Mouse (Mus musculus): Measurements from ENCODE around the gene Nectin2. TPM values are rescaled to one million over a fixed set of nuclear protein-coding genes. Genes with fewer than 3 reads are reported as not detected.

The Nectin2 gene
- polyA plus RNA-seq, 1 experiment, result 11.4 TPM

GRCm38 (mm10) chr7:19779903-19780302, 29.6 kb upstream of the Nectin2 start:
- Histone ChIP-seq H3K27me3 (ENCODE audit: control insufficient read depth, insufficient read depth, low read length) (no peaks in the 10 kb centered on the region), H3K4me1 (replicated peaks; ENCODE audit: control insufficient read depth, insufficient read depth, low read length) (no peaks in the 10 kb centered on the region), H3K36me3 (ENCODE audit: control insufficient read depth, insufficient read depth, low read length) (no peaks in the 10 kb centered on the region), H3K4me3 (ENCODE audit: control insufficient read depth, insufficient read depth, low read length) (no peak overlapping the region), H3K27ac (ENCODE audit: control insufficient read depth, insufficient read depth, low read length) (no peak overlapping the region)
- 93% methylated on average over 4 of the region's 4 CpGs for WGBS
- TF ChIP-seq CTCF (IDR thresholded peaks at IDR 0.05; ENCODE audit: borderline replicate concordance, control insufficient read depth, extremely low read depth, insufficient read depth, low read length, poor library complexity) (no peak), POLR2A (IDR thresholded peaks at IDR 0.05; ENCODE audit: control insufficient read depth, extremely low read depth, insufficient read depth, low read length, poor library complexity) (no peak)
- DNase-seq, result no peak

GRCm38 (mm10) chr7:19778645-19779044, 28.4 kb upstream of the Nectin2 start:
- WGBS, result 84% methylated on average over 8 of the region's 8 CpGs
- Histone ChIP-seq H3K4me1 (replicated peaks; ENCODE audit: control insufficient read depth, insufficient read depth, low read length) (no peaks in the 10 kb centered on the region), H3K36me3 (ENCODE audit: control insufficient read depth, insufficient read depth, low read length) (no peaks in the 10 kb centered on the region), H3K4me3 (ENCODE audit: control insufficient read depth, insufficient read depth, low read length) (no peak overlapping the region), H3K27ac (ENCODE audit: control insufficient read depth, insufficient read depth, low read length) (no peak overlapping the region), H3K27me3 (ENCODE audit: control insufficient read depth, insufficient read depth, low read length) (no peaks in the 10 kb centered on the region)
- TF ChIP-seq POLR2A (IDR thresholded peaks at IDR 0.05; ENCODE audit: control insufficient read depth, extremely low read depth, insufficient read depth, low read length, poor library complexity) (no peak), CTCF (IDR thresholded peaks at IDR 0.05; ENCODE audit: borderline replicate concordance, control insufficient read depth, extremely low read depth, insufficient read depth, low read length, poor library complexity) (no peak)
- DNase-seq, result no peak

- no peak for DNase-seq
- TF ChIP-seq CTCF (IDR thresholded peaks at IDR 0.05; ENCODE audit: borderline replicate concordance, control insufficient read depth, extremely low read depth, insufficient read depth, low read length, poor library complexity) (no peak), POLR2A (IDR thresholded peaks at IDR 0.05; ENCODE audit: control insufficient read depth, extremely low read depth, insufficient read depth, low read length, poor library complexity) (no peak)
- H3K27me3 ChIP-seq (ENCODE audit: control insufficient read depth, insufficient read depth, low read length), result no peaks in the 10 kb centered on the region
Observed at GRCm38 (mm10) chr7:19777049-19777723, 26.9 kb upstream of the Nectin2 start.

GRCm38 (mm10) chr7:19771682-19772081, 21.4 kb upstream of the Nectin2 start:
- peaks cover 11% of the 10 kb centered on the region for H3K4me1 ChIP-seq (replicated peaks; ENCODE audit: control insufficient read depth, insufficient read depth, low read length)
- 89% methylated on average over 4 of the region's 4 CpGs for WGBS
- no peak for DNase-seq
- H3K36me3 ChIP-seq (ENCODE audit: control insufficient read depth, insufficient read depth, low read length), result no peaks in the 10 kb centered on the region
- H3K4me3 ChIP-seq (ENCODE audit: control insufficient read depth, insufficient read depth, low read length), result no peak overlapping the region
- no peak overlapping the region for H3K27ac ChIP-seq (ENCODE audit: control insufficient read depth, insufficient read depth, low read length)
- no peaks in the 10 kb centered on the region; the same call in 1 of the 2 replicates for H3K27me3 ChIP-seq (ENCODE audit: control insufficient read depth, insufficient read depth, low read length)
- TF ChIP-seq CTCF (IDR thresholded peaks at IDR 0.05; ENCODE audit: borderline replicate concordance, control insufficient read depth, extremely low read depth, insufficient read depth, low read length, poor library complexity) (no peak), POLR2A (IDR thresholded peaks at IDR 0.05; ENCODE audit: control insufficient read depth, extremely low read depth, insufficient read depth, low read length, poor library complexity) (no peak)

More at GRCm38 (mm10) chr7:19777049-19777723, 26.9 kb upstream of the Nectin2 start:
- no peak overlapping the region for H3K27ac ChIP-seq (ENCODE audit: control insufficient read depth, insufficient read depth, low read length)
- no peaks in the 10 kb centered on the region for H3K4me1 ChIP-seq (replicated peaks; ENCODE audit: control insufficient read depth, insufficient read depth, low read length)
- WGBS, result 90% methylated on average over 11 of the region's 11 CpGs
- H3K36me3 ChIP-seq (ENCODE audit: control insufficient read depth, insufficient read depth, low read length), result no peaks in the 10 kb centered on the region
- H3K4me3 ChIP-seq (ENCODE audit: control insufficient read depth, insufficient read depth, low read length), result no peak overlapping the region

- Histone ChIP-seq H3K4me3 (ENCODE audit: control insufficient read depth, insufficient read depth, low read length) (peak within 1 kb of the TSS; percentile 15; the same call in 1 of the 2 replicates), H3K27me3 (ENCODE audit: control insufficient read depth, insufficient read depth, low read length) (no peaks in the 10 kb centered on the region; the same call in 1 of the 2 replicates), H3K27ac (ENCODE audit: control insufficient read depth, insufficient read depth, low read length) (no peak within 1 kb of the TSS), H3K36me3 (ENCODE audit: control insufficient read depth, insufficient read depth, low read length) (no peaks in the 10 kb centered on the region), H3K4me1 (replicated peaks; ENCODE audit: control insufficient read depth, insufficient read depth, low read length) (peaks cover 11% of the 10 kb centered on the region)
- no peak for DNase-seq
- WGBS, result 73% methylated on average over 9 of the region's 9 CpGs
- TF ChIP-seq POLR2A (IDR thresholded peaks at IDR 0.05; ENCODE audit: control insufficient read depth, extremely low read depth, insufficient read depth, low read length, poor library complexity), result no peak
- no peak for TF ChIP-seq CTCF (IDR thresholded peaks at IDR 0.05; ENCODE audit: borderline replicate concordance, control insufficient read depth, extremely low read depth, insufficient read depth, low read length, poor library complexity)
Observed at GRCm38 (mm10) chr7:19770984-19771391, 20.7 kb upstream of the Nectin2 start, which contains the start of gene Bcam. Gene Bcam (minus strand): TSS chr7:19771016.

GRCm38 (mm10) chr7:19770375-19770754, 20.1 kb upstream of the Nectin2 start:
- H3K27ac ChIP-seq (ENCODE audit: control insufficient read depth, insufficient read depth, low read length), result no peak overlapping the region
- no peak for TF ChIP-seq POLR2A (IDR thresholded peaks at IDR 0.05; ENCODE audit: control insufficient read depth, extremely low read depth, insufficient read depth, low read length, poor library complexity)
- no peak for TF ChIP-seq CTCF (IDR thresholded peaks at IDR 0.05; ENCODE audit: borderline replicate concordance, control insufficient read depth, extremely low read depth, insufficient read depth, low read length, poor library complexity)
- no peaks in the 10 kb centered on the region for H3K36me3 ChIP-seq (ENCODE audit: control insufficient read depth, insufficient read depth, low read length)
- peak overlapping the region; percentile 15; the same call in 1 of the 2 replicates for H3K4me3 ChIP-seq (ENCODE audit: control insufficient read depth, insufficient read depth, low read length)
- DNase-seq, result peak; percentile 66
- H3K27me3 ChIP-seq (ENCODE audit: control insufficient read depth, insufficient read depth, low read length), result no peaks in the 10 kb centered on the region; the same call in 1 of the 2 replicates
- H3K4me1 ChIP-seq (replicated peaks; ENCODE audit: control insufficient read depth, insufficient read depth, low read length), result peaks cover 11% of the 10 kb centered on the region
- WGBS, result 1% methylated on average over 26 of the region's 28 CpGs
